Mouse (Mus musculus) liver, postnatal 0 days (tissue): Measurements from ENCODE around the gene Eif3b.
A peak's percentile ranks its signal among the peaks of the same experiment; 100 is the strongest.

Experiments
- CTCF ChIP-seq: sonication (generic); IDR thresholded peaks from 2 replicates; pipeline ENCODE4 v1.5.1; 2016; ENCODE audit warnings: antibody characterized with exemption, low read depth
- EP300 ChIP-seq: IDR thresholded peaks from 2 replicates; pipeline ENCODE4 v1.6.1; 2016; ENCODE audit warnings: antibody characterized with exemption, low read depth, mild to moderate bottlenecking

DNA sequence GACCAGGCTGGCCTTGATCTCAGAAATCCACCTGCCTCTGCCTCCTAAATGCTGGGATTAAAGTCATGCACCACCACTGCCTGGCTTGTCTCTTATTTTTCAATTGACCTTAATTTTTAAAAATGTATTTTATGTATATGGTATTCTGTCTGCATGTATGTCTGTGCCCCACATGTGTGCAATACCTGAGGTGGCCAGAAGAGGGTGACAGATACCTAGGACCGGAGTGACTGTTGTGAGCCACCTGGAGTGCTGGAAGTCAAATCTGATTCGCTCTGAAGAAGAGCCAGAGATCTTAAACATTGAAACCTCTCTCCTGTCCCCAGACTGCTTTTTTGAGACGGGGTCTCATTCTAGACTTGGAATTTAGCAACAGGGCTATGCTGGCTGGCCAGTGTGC, 53.2 kb downstream of the Eif3b start:
- TF ChIP-seq CTCF (peak; percentile 74), EP300 (no peak)
